Mouse (Mus musculus) embryonic stem cell, embryonic (primary cell): ENCODE results near the gene Mapkapk2.

Experiments used
- CTCF ChIA-PET, 4 experiments: fragments of 300-600 bp in 2 of 4; fragments of 350-600 bp in 2 of 4; sonication (Branson Sonifier 250); formaldehyde crosslinking; loops; one replicate each; lab custom pipeline; 2022; ENCODE audit warnings: inconsistent platforms in 2 of 4; lab: Charles Lee
- POLR2A ChIA-PET, 4 experiments: fragments of 300-600 bp in 2 of 4; fragments of 350-600 bp in 2 of 4; sonication (Branson Sonifier 250); formaldehyde crosslinking; loops; one replicate each; lab custom pipeline; 2022; ENCODE audit warnings: antibody characterized with exemption in 4 of 4, inconsistent platforms in 1 of 4; lab: Charles Lee

The Mapkapk2 gene

DNA sequence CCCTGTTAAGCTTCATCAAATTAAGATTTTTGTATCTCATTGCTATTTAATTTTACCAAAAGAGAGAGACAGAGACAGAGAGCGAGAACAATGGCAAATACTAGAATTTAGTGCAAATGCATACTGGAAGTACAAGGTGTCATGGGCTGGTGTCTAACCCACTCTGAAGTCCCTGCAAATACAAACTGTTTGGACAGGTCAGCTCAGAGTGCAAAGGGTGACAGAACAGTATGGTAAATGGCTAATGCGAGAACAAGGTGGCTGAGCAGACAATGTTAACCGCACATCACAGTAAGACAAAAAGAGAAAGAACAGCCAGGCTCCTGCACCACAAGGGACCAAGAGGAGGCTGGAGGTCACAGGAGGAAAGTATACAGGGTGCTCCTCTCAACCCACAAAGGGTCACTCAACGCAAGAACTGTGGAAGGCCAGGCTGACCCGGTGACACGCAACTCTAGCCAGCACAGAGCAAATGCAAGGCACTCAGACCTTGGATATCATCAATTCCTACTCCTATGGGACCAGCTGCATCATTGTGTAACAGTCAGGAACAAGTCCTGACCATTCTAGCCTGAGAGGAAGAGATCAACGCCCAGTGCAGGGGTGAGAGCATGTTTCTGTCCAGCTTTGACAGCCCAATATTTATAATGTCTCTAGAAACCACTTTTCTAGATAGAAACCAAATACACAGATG, 22.4 kb downstream of the Mapkapk2 start:
- ChIA-PET POLR2A (interaction anchor here in 2 of 4 experiments (1.4 to 1.7 kb wide), 2 partner anchors 63 to 452 kb away, joined by 3 to 6 read pairs; partner anchors contain the start of genes Dyrk3 (in 1 of the 2), Fam72a (in 1 of the 2) and Srgap2 (in 1 of the 2)), CTCF (interaction anchor here in 1 of 4 experiments (1.0 kb wide), 1 partner anchor 200 kb away, joined by 3 read pairs; no protein-coding TSS in a partner anchor)

DNA sequence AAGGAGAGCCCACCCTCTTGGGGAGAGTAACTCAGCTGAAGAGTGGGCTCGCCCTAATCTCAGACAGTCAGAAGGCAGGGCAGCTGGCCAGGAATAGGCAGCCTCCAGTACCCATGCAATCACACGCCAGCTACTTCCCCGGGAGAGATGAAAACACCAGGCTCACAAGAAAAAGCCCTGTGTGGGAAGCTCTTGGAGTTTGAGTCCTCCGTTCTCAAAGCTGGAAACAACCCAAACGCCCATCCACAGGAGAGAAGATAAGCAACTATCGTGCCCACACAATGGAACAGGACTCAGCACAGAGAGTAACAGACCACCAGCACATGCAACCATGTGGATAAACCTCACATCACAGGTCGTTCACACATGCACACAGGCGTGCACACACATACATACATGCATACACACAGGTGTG, 23.1 kb downstream of the Mapkapk2 start:
- ChIA-PET CTCF (interaction anchor here (0.5 to 1.7 kb wide), 5 partner anchors 15 to 311 kb away, joined by 3 to 5 read pairs (median 3); no protein-coding TSS in a partner anchor), POLR2A (interaction anchor here in 1 of 4 experiments (1.4 kb wide), 1 partner anchor 64 kb away, joined by 3 read pairs; the partner anchor contains the start of gene Dyrk3)

DNA sequence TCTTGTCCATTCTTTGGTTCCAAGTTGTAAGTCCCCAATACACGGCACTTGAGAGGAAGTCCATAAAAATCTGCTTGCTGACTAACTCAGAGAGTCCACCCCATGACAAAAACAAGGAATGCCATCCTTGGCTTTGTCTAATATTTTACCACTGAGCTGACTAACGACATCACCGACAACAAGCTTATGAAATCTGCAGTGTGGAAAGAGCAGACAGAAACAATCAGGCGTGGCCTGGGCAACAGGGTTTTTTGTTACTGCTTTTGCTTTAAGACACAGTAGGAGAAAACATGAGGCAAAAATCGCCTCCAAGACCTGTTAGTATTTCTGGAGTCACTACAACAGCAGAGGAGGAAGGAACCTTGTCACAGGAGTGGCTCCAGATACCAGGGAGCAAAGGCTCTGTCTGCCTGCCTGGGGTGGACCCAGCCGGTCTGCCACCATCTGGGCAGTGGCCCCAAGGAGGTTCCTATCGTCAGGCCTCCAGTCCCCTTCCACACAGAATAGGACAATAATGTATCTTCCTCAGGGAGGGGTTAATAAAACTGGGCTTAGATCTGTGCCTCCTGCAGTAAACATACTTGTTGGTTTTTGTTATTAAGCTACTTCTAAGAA, 25.1 kb downstream of the Mapkapk2 start:
- ChIA-PET POLR2A (no interaction called here), CTCF (interaction anchor here in 3 of 4 experiments (1.6 to 2.3 kb wide), 4 partner anchors 12 to 13 kb away, joined by 5 to 9 read pairs (median 8); no protein-coding TSS in a partner anchor)

DNA sequence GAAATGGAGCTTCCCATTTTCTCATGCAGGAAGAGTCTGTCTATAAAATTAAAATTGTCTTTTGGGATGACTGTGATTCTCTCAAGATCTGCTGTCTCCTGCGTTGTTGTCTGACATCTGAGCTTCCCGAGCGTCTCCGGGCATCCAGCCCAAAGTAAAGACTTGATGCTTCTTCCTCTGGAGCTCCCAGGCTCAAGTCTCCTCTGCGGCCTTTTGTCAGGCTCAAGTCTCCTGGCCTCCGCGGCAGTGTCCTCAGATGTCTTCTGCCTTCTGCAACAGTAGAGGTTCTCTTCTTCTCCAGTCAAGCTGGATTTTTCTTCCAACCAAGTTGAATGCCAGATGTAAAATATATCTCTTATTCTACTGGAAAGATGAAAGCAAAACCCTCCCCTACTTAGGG, 28.6 kb downstream of the Mapkapk2 start:
- CTCF ChIA-PET: interaction anchor here in 2 of 4 experiments (1.0 to 1.5 kb wide), 3 partner anchors 9 to 191 kb away, joined by 4 to 10 read pairs (median 4); no protein-coding TSS in a partner anchor

GRCm38 (mm10) chr1:131068011-131068727, 29.5 kb downstream of the Mapkapk2 start:
- CTCF ChIA-PET: interaction anchor here in 2 of 4 experiments (0.9 to 1.5 kb wide), 4 partner anchors 8 to 192 kb away, joined by 3 to 10 read pairs (median 4); no protein-coding TSS in a partner anchor

More for the DNA sequence above, 28.6 kb downstream of the Mapkapk2 start:
- POLR2A ChIA-PET: no interaction called here

DNA sequence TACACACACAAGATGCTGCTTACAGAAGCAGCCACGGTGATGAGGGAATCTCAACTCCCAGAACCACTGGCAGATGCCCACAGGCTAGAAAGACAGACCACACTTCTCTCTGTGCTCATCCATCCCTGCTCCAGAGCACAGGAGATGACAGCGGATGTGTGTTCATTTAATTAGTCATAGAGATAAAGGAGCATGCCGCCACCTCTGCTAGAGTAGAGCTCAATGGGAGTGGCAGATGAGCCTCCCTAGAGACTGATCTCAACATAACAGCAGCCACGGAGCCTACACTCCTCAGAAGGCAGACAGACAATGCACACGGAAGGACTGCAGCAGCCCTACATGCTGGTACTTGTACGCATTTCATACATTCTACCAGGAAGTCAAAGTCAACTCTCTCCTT, 33.4 kb downstream of the Mapkapk2 start:
- CTCF ChIA-PET: interaction anchor here in 1 of 4 experiments (1.0 kb wide), 1 partner anchor 47 kb away, joined by 3 read pairs; no protein-coding TSS in a partner anchor

More at GRCm38 (mm10) chr1:131068011-131068727, 29.5 kb downstream of the Mapkapk2 start:
- POLR2A ChIA-PET: interaction anchor here in 2 of 4 experiments (0.9 to 1.2 kb wide), 2 partner anchors 11 to 113 kb away, joined by 3 read pairs; no protein-coding TSS in a partner anchor

DNA sequence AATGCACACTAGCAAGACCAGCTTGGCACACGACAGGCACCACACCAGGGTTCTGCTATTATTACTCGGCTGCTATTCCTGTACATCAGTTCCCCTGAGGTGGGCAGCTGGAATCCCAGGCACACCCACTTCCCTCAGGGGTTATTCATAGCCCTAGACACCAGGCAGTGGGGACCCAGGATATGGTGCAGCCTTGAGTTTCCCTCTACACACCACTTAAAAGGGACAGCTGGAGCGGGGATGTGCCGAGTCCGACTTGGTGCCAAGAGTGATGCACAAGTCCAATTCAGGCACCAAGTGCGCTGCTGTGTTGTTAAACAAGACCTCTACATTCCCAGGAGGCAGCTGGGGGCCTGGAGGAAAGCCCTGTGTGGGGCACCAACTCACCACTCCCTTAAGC, 34.8 kb downstream of the Mapkapk2 start:
- ChIA-PET POLR2A (interaction anchor here in 2 of 4 experiments (0.7 to 0.9 kb wide), 2 partner anchors 20 to 221 kb away, joined by 3 to 4 read pairs; no protein-coding TSS in a partner anchor), CTCF (interaction anchor here in 2 of 4 experiments (0.6 to 3.1 kb wide), 4 partner anchors 10 to 284 kb away, joined by 4 to 12 read pairs (median 4); no protein-coding TSS in a partner anchor)

More for the DNA sequence above, 33.4 kb downstream of the Mapkapk2 start:
- POLR2A ChIA-PET: no interaction called here

- ChIA-PET POLR2A (no interaction called here), CTCF (interaction anchor here in 3 of 4 experiments (0.6 to 3.1 kb wide), 11 partner anchors 9 to 571 kb away, joined by 3 to 18 read pairs (median 4); no protein-coding TSS in a partner anchor)
These were observed 35.8 kb downstream of the Mapkapk2 start for GRCm38 (mm10) chr1:131061740-131062254.

- CTCF ChIA-PET: interaction anchor here (0.5 to 3.5 kb wide), 84 partner anchors 8 to 1402 kb away, joined by 3 to 27 read pairs (median 4); partner anchors contain the start of gene Rassf5 (in 1 of the 4)
- POLR2A ChIA-PET: interaction anchor here in 2 of 4 experiments (0.5 to 1.4 kb wide), 5 partner anchors 37 to 516 kb away, joined by 3 to 4 read pairs (median 3); partner anchors contain the start of genes AA986860 (in 1 of the 2), Fam72a (in 1 of the 2) and Mapkapk2 (in 1 of the 2)
These were observed 37.1 kb downstream of the Mapkapk2 start for GRCm38 (mm10) chr1:131060290-131061253.

GRCm38 (mm10) chr1:131059841-131060240, 37.8 kb downstream of the Mapkapk2 start:
- ChIA-PET CTCF (interaction anchor here (0.5 to 3.5 kb wide), 72 partner anchors 8 to 1403 kb away, joined by 3 to 27 read pairs (median 4); partner anchors contain the start of gene Rassf5 (in 1 of the 4)), POLR2A (interaction anchor here in 2 of 4 experiments (0.5 to 1.4 kb wide), 6 partner anchors 38 to 515 kb away, joined by 3 to 4 read pairs (median 3); partner anchors contain the start of genes AA986860 (in 1 of the 2), Fam72a (in 1 of the 2) and Mapkapk2 (in 1 of the 2))

DNA sequence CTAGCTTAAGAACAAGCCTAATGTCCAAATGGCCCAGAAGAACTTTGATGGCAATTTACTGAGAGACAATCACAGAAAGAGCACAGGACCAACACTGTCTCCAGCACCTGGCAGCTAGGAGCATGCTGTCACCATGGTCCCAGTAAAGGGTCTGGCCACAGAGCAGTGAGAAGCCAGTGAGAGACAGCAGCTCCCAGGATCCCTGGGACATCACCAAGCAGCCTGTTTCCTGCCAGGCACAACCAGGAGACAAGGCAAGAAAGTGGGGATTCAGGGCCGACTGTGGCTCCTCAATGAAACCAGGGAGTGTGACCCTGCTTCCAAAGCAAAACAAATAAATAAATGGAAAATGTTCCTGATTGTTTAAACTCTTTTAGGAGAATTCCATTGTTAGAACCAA, 38.2 kb downstream of the Mapkapk2 start:
- ChIA-PET CTCF (interaction anchor here (0.9 to 3.5 kb wide), 28 partner anchors 9 to 509 kb away, joined by 3 to 27 read pairs (median 5); partner anchors contain the start of gene Rassf5 (in 1 of the 4)), POLR2A (interaction anchor here in 1 of 4 experiments (0.6 kb wide), 1 partner anchor 181 kb away, joined by 3 read pairs; no protein-coding TSS in a partner anchor)

DNA sequence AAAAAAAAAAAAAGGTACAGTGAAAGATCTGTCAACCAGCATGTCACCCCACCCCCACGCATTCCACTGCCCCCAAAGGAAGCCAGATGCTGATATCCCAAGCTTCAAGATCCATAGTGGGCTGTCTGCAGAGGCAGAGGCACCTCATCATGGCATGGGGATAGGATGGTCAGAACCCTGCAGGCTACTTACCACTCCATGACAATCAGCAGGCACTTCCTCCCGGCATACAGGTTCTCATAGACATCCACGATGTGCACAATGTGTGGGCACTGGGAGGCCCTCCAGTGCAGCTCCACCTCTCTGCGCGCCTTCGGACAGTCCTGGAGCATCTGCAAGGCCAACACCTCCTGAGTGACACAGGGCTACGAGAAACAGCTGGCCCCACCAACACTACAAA, 39.2 kb downstream of the Mapkapk2 start:
- CTCF ChIA-PET: interaction anchor here (0.6 to 3.5 kb wide), 15 partner anchors 73 to 1728 kb away, joined by 3 to 27 read pairs (median 5); partner anchors contain the start of gene Rassf5 (in 1 of the 4)
- POLR2A ChIA-PET: interaction anchor here in 2 of 4 experiments (0.6 kb wide), 2 partner anchors 126 to 420 kb away, joined by 3 read pairs; no protein-coding TSS in a partner anchor

DNA sequence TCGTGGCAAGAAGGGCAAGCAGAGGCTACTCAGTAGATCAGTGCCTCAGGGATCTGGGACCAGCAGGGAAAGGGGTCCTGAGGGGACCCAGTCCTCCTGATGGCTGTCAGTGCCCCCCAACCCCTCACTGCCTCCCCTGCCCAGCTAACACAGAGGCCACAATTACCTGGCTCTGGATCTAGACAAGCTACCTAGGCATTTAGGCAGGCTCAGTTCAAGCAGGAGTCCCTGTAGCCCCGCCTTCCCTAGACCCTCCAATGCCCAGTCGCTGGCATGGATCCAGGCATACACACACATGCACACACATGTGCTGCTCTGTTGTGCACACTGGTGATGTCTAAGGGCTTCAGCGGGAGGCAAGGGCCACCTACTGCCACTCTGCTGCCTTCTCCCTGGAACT, 43.4 kb downstream of the Mapkapk2 start:
- ChIA-PET POLR2A (interaction anchor here in 2 of 4 experiments (1.0 to 1.4 kb wide), 2 partner anchors 175 to 177 kb away, joined by 3 to 4 read pairs; no protein-coding TSS in a partner anchor), CTCF (interaction anchor here in 3 of 4 experiments (0.5 to 2.7 kb wide), 7 partner anchors 13 to 268 kb away, joined by 3 to 39 read pairs (median 6); no protein-coding TSS in a partner anchor)

DNA sequence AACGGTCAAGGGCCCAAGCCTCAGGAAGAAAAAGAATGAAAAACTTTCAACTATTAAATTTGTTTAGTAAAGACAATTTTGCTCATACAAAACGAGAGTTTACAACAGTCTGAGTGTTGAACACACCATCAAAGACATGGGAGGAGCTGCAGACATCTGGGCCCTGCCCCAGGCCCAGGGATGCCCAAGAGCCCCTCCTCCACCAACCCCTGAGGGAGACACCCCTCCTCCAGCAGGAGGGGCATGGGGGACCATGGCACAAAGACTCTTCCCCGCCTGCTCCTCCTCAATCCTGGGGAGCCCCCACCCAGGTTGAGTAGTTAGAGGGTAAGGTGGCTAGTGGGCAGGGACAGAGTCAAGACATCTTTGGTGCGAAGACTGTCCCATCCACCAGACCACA, 44.0 kb downstream of the Mapkapk2 start:
- ChIA-PET POLR2A (interaction anchor here in 2 of 4 experiments (0.6 to 1.4 kb wide), 3 partner anchors 12 to 338 kb away, joined by 4 read pairs; partner anchors contain the start of gene Gm29427 (in 1 of the 2)), CTCF (interaction anchor here (0.5 to 2.7 kb wide), 29 partner anchors 8 to 1915 kb away, joined by 3 to 39 read pairs (median 6); no protein-coding TSS in a partner anchor)

- CTCF ChIA-PET: interaction anchor here (0.5 to 2.7 kb wide), 49 partner anchors 9 to 1916 kb away, joined by 3 to 39 read pairs (median 4); no protein-coding TSS in a partner anchor
- POLR2A ChIA-PET: interaction anchor here in 3 of 4 experiments (0.5 to 1.4 kb wide), 5 partner anchors 12 to 338 kb away, joined by 3 to 4 read pairs (median 4); partner anchors contain the start of gene Gm29427 (in 1 of the 3)
These were observed 44.4 kb downstream of the Mapkapk2 start for GRCm38 (mm10) chr1:131053239-131053638.
